In genomic region chr10:56379720-56380119, GRCm38 (mm10) we compare ENCODE assay signal across 8 mouse cellular contexts. TPM values are rescaled to one million over a fixed set of nuclear protein-coding genes. Genes with fewer than 3 reads are reported as not detected.
DNase-seq lines count a peak whose midpoint lies in the region; ATAC-seq and TF ChIP-seq lines count a peak whose summit lies in the region.

No protein-coding gene starts in this region.

- no peak for TF ChIP-seq POLR2A in myocyte (IDR thresholded peaks at IDR 0.05; ENCODE audit: insufficient read length, low read depth)

- peaks cover 15% of the 10 kb centered on the region for H3K4me1 ChIP-seq in embryonic facial prominence, embryonic 14.5 days (ENCODE audit: control insufficient read depth, insufficient read depth, low read length)
- peaks cover 24% of the 10 kb centered on the region for H3K4me1 ChIP-seq in hindbrain, embryonic 15.5 days (replicated peaks)

- no peak for TF ChIP-seq CTCF in left cerebral cortex, adult 2 months (IDR thresholded peaks at IDR 0.05)

- H3K9me3 ChIP-seq in embryonic facial prominence, embryonic 14.5 days (ENCODE audit: control insufficient read depth, low read length), result no peaks in the 10 kb centered on the region
- no peaks in the 10 kb centered on the region for H3K9me3 ChIP-seq in hindbrain, embryonic 15.5 days

- peak overlapping the region; percentile 87 for H3K9ac ChIP-seq in embryonic facial prominence, embryonic 14.5 days (ENCODE audit: low read depth, low read length)
- peak overlapping the region; percentile 57; the same call in 1 of the 2 replicates for H3K9ac ChIP-seq in hindbrain, embryonic 15.5 days

- no peaks in the 10 kb centered on the region for H3K27me3 ChIP-seq in embryonic facial prominence, embryonic 14.5 days (replicated peaks; ENCODE audit: control insufficient read depth, insufficient read depth, low read length)
- peaks cover 12% of the 10 kb centered on the region for H3K27me3 ChIP-seq in hindbrain, embryonic 15.5 days
- H3K27me3 ChIP-seq in myocyte (ENCODE audit: control insufficient read depth, insufficient read depth, insufficient read length), result no peaks in the 10 kb centered on the region

- H3ac ChIP-seq in myocyte (ENCODE audit: control insufficient read depth, insufficient read length), result no peak overlapping the region

- DNase-seq in left cerebral cortex, adult 2 months (ENCODE audit: extremely low spot score in 1 of 2, low spot score in 2 of 2), result no peak
- DNase-seq in left cerebral cortex, postnatal 14 days (ENCODE audit: low spot score in 2 of 2), result no peak
- DNase-seq in embryonic facial prominence, embryonic 14.5 days (ENCODE audit: low spot score), result peak; percentile 56
- DNase-seq in urinary bladder, adult 18-20 months (ENCODE audit: low spot score in 2 of 2), result no peak
- no peak for DNase-seq in gastrocnemius, postnatal 10 days
- DNase-seq in spleen, adult 18-20 months, result no peak

- intact Hi-C loops in left cerebral cortex, adult 2 months (cut with DNase I), result loop anchor here (5.0 kb wide), 2 partner anchors 373 to 458 kb away; no protein-coding TSS in a partner anchor
- intact Hi-C loops in left cerebral cortex, postnatal 14 days (cut with DNase I), result loop anchor here (5.0 to 10.0 kb wide), 3 partner anchors 375 to 518 kb away; no protein-coding TSS in a partner anchor

- H3K27ac ChIP-seq in left cerebral cortex, adult 2 months, result no peak overlapping the region; the same call in 1 of the 2 replicates
- H3K27ac ChIP-seq in embryonic facial prominence, embryonic 14.5 days (replicated peaks; ENCODE audit: low read depth, low read length), result peak overlapping the region; percentile 94
- H3K27ac ChIP-seq in hindbrain, embryonic 15.5 days (replicated peaks), result no peak overlapping the region

- H3K4me2 ChIP-seq in embryonic facial prominence, embryonic 14.5 days (ENCODE audit: low read depth, low read length), result peak overlapping the region; percentile 76
- H3K4me2 ChIP-seq in hindbrain, embryonic 15.5 days, result peak overlapping the region; percentile 94
- H3K4me2 ChIP-seq in myocyte (ENCODE audit: low read depth), result peak overlapping the region; percentile 65

- peak overlapping the region; percentile 48 for H3K4me3 ChIP-seq in left cerebral cortex, adult 2 months
- H3K4me3 ChIP-seq in embryonic facial prominence, embryonic 14.5 days (ENCODE audit: low read depth, low read length), result peak overlapping the region; percentile 71
- H3K4me3 ChIP-seq in hindbrain, embryonic 15.5 days, result peak overlapping the region; percentile 55
- peak overlapping the region; percentile 89 for H3K4me3 ChIP-seq in myocyte

- WGBS in embryonic facial prominence, embryonic 14.5 days, result 1% methylated on average over 7 of the region's 7 CpGs
- WGBS in hindbrain, embryonic 15.5 days, result 7% methylated on average over 7 of the region's 7 CpGs

- peaks cover 65% of the 10 kb centered on the region for H3K79me2 ChIP-seq in myocyte (ENCODE audit: control insufficient read depth, insufficient read depth)

- ATAC-seq in embryonic facial prominence, embryonic 14.5 days (ENCODE audit: low read depth), result no peak
- no peak for ATAC-seq in hindbrain, embryonic 15.5 days (ENCODE audit: low FRiP score, low read depth)

- H3K36me3 ChIP-seq in embryonic facial prominence, embryonic 14.5 days (ENCODE audit: control insufficient read depth, insufficient read depth, low read length), result peaks cover 4% of the 10 kb centered on the region; the same call in 1 of the 2 replicates
- H3K36me3 ChIP-seq in hindbrain, embryonic 15.5 days, result no peaks in the 10 kb centered on the region
- no peaks in the 10 kb centered on the region for H3K36me3 ChIP-seq in myocyte (ENCODE audit: control insufficient read depth, insufficient read depth)

TF ChIP-seq in myocyte, 11 proteins besides CTCF, POLR2A, EP300 and RAD21:
- TF ChIP-seq MYOG (IDR thresholded peaks at IDR 0.05; ENCODE audit: control insufficient read depth in 1 of 3, insufficient read depth in 1 of 3, insufficient read length in 2 of 3, low read depth in 2 of 3) (no peak), TCF12 (IDR thresholded peaks at IDR 0.05; ENCODE audit: insufficient read depth, poor library complexity, severe bottlenecking) (no peak), MAX (IDR thresholded peaks at IDR 0.05; ENCODE audit: low read depth) (no peak), SRF (IDR thresholded peaks at IDR 0.05; ENCODE audit: control insufficient read depth, insufficient read length, low read depth) (no peak), CEBPB (IDR thresholded peaks at IDR 0.05; ENCODE audit: insufficient read depth, poor library complexity, severe bottlenecking) (no peak), E2F4 (IDR thresholded peaks at IDR 0.05; ENCODE audit: insufficient read depth) (no peak), TCF3 (IDR thresholded peaks at IDR 0.05; ENCODE audit: insufficient read length, low read depth) (no peak), REST (IDR thresholded peaks at IDR 0.05; ENCODE audit: insufficient read depth, insufficient read length) (no peak), POLR2AphosphoS2 (IDR thresholded peaks at IDR 0.05; ENCODE audit: insufficient read length, low read depth) (no peak), MYOD1 (IDR thresholded peaks at IDR 0.05; ENCODE audit: control insufficient read depth in 1 of 3, insufficient read length in 2 of 3, low read depth in 2 of 3) (no peak), USF1 (IDR thresholded peaks at IDR 0.05; ENCODE audit: low read depth) (no peak)

RNA-seq across cellular contexts. Expression of gene Gja1, which starts 2.6 kb away (rescaled TPM):
- 100 to 1,000 TPM; 179 to 193 TPM for total RNA-seq in left cerebral cortex, adult 2 months (2021)
- total RNA-seq in left cerebral cortex, postnatal 14 days (2021), result 100 to 1,000 TPM; 222 to 223 TPM
- 289 and 351 TPM in 2 replicates for polyA plus RNA-seq in embryonic facial prominence, embryonic 14.5 days (2014; fragmentation: Nextera tagmentation; extraction: Ambion mirVana)
- polyA plus RNA-seq in hindbrain, embryonic 15.5 days (2015; fragmentation: Nextera tagmentation; extraction: Ambion mirVana), result 103 and 128 TPM in 2 replicates
- polyA plus RNA-seq in myocyte (2012; fragmentation: generic; extraction: Trizol), result 21.4 TPM
- total RNA-seq in gastrocnemius, postnatal 10 days (2021), result 10 to 100 TPM; 29.0 to 56.0 TPM
